ENCODE assay signal across 20 mouse cellular contexts in the genomic region with DNA sequence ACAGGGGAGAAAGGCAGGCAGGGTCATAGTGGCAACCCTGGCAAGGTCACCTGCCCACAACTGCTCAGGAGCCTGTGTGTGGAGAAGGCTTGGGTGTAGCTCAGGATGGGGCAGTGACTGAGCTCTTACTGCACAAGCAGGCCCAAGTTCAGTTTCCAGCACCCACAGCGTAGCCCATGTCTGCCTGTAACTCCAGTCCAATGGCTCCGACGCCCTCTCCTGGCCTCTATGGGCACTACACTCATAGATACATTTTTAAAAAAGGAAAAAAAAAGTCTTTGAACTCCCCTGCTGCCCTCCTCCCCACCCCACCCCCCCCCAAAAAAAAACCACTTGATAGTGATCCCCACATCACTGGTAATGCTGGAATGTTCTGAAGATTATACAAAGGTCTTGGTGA. TPM values are rescaled to one million over a fixed set of nuclear protein-coding genes. Genes with fewer than 3 reads are reported as not detected.
A peak's percentile ranks its signal among the peaks of the same experiment; 100 is the strongest.
DNase-seq lines count a peak whose midpoint lies in the region; ATAC-seq and TF ChIP-seq lines count a peak whose summit lies in the region.
"Had no signal": no experiment of that assay in that cellular context is flagged by ENCODE, and none has a peak within 500 bp of the region (broad histone marks: within the 10 kb centered on the region; RNA-seq: fewer than 3 reads in every experiment).

No protein-coding gene starts in this region.

- H3K4me3 ChIP-seq in gastrocnemius, adult 2 months, result no peak overlapping the region
- no peak overlapping the region for H3K4me3 ChIP-seq in liver, adult 2 months (ENCODE audit: insufficient read depth, low read depth, low read length)
- no peak overlapping the region for H3K4me3 ChIP-seq in ES-Bruce4 (ENCODE audit: low read depth, low read length)
- H3K4me3 ChIP-seq: heart, embryonic 10.5 days; hindbrain, embryonic 15.5 days; limb, embryonic 10.5 days; neural tube, embryonic 13.5 days had no signal

- TF ChIP-seq POLR2A in liver, adult 2 months (IDR thresholded peaks at IDR 0.05; ENCODE audit: extremely low read depth, insufficient read depth, low read length), result no peak
- TF ChIP-seq POLR2A in ES-Bruce4 (IDR thresholded peaks at IDR 0.05; ENCODE audit: insufficient read depth, low read length), result no peak

- TF ChIP-seq EP300 in ES-Bruce4 (IDR thresholded peaks at IDR 0.05; ENCODE audit: insufficient read depth, low read depth, low read length), result no peak

- no peaks in the 10 kb centered on the region for H3K27me3 ChIP-seq in liver, adult 2 months (ENCODE audit: control insufficient read depth, insufficient read depth, low read length)
- no peaks in the 10 kb centered on the region for H3K27me3 ChIP-seq in ES-Bruce4 (ENCODE audit: control insufficient read depth, insufficient read depth, low read length, poor library complexity, severe bottlenecking)
- H3K27me3 ChIP-seq: hindbrain, embryonic 15.5 days; neural tube, embryonic 13.5 days had no signal

- ATAC-seq in granulocyte monocyte progenitor cell, adult 5-6 weeks (replicated peaks; ENCODE audit: poor library complexity, severe bottlenecking), result 0 out of 2 replicates have a peak, but pooled peaks have one; percentile 18
- no peak for ATAC-seq in inflammation-experienced regulatory T-cells, adult 6 months
- ATAC-seq in cerebellum, adult (ENCODE audit: insufficient number of reproducible peaks, low FRiP score, low TSS enrichment), result no peak

- no peaks in the 10 kb centered on the region for H3K9me3 ChIP-seq in ES-Bruce4 (replicated peaks; ENCODE audit: control insufficient read depth, insufficient read depth, low read length, poor library complexity, severe bottlenecking)
- H3K9me3 ChIP-seq: G1E; heart, embryonic 10.5 days; hindbrain, embryonic 15.5 days; limb, embryonic 10.5 days; neural tube, embryonic 13.5 days had no signal

- no peak for DNase-seq in gastrocnemius, adult 2 months
- DNase-seq in gastrocnemius, postnatal 14 days, result no peak
- DNase-seq in liver, adult 2 months (ENCODE audit: extremely low read depth, low read depth, low spot score), result no peak
- DNase-seq in liver, result no peak
- DNase-seq: adrenal gland, adult 8-10 months; cerebellum, adult 18-20 months; gastrocnemius, postnatal 10 days; kidney, adult 9 months; kidney, postnatal 4 days; lung, postnatal 36 days; thymus, adult 18-20 months had no signal

- intact Hi-C loops in gastrocnemius, adult 2 months (cut with DNase I), result no loop called here
- intact Hi-C loops in gastrocnemius, postnatal 14 days (cut with DNase I; ENCODE audit: low total_unique reads), result loop anchor here (5.0 kb wide), 1 partner anchor 46 kb away; no protein-coding TSS in a partner anchor

- 79% methylated on average over 3 of the region's 3 CpGs for WGBS in liver, adult 2 months

- H3K36me3 ChIP-seq in liver, adult 2 months (ENCODE audit: control insufficient read depth, insufficient read depth, low read length), result peaks cover 14% of the 10 kb centered on the region; the same call in 1 of the 2 replicates
- H3K36me3 ChIP-seq in ES-Bruce4 (ENCODE audit: control insufficient read depth, insufficient read depth, low read length, poor library complexity, severe bottlenecking), result peaks cover 15% of the 10 kb centered on the region; the same call in 1 of the 2 replicates

- no peaks in the 10 kb centered on the region; the same call in 1 of the 2 replicates for H3K79me2 ChIP-seq in liver, adult 2 months (ENCODE audit: control insufficient read depth, insufficient read depth, low read length)

- H3K9ac ChIP-seq in liver, adult 2 months (ENCODE audit: low read depth, low read length), result no peak overlapping the region
- H3K9ac ChIP-seq in ES-Bruce4 (ENCODE audit: low read depth, poor library complexity, severe bottlenecking), result no peak overlapping the region
- H3K9ac ChIP-seq: hindbrain, embryonic 15.5 days; neural tube, embryonic 13.5 days had no signal

- peaks cover 4% of the 10 kb centered on the region; the same call in 1 of the 2 replicates for H3K4me1 ChIP-seq in liver, adult 2 months (ENCODE audit: control insufficient read depth, insufficient read depth, low read length)
- H3K4me1 ChIP-seq in ES-Bruce4 (ENCODE audit: control insufficient read depth, insufficient read depth, low read length), result no peaks in the 10 kb centered on the region
- H3K4me1 ChIP-seq: heart, embryonic 10.5 days; hindbrain, embryonic 15.5 days; limb, embryonic 10.5 days; neural tube, embryonic 13.5 days had no signal

- peak; percentile 23 for TF ChIP-seq CTCF in gastrocnemius, adult 2 months (IDR thresholded peaks at IDR 0.05)
- peak; percentile 42 for TF ChIP-seq CTCF in liver, adult 2 months (IDR thresholded peaks at IDR 0.05; ENCODE audit: low read depth, low read length)
- TF ChIP-seq CTCF in ES-Bruce4 (IDR thresholded peaks at IDR 0.05; ENCODE audit: low read depth, low read length), result peak; percentile 50

- no peak overlapping the region for H3K27ac ChIP-seq in gastrocnemius, adult 2 months
- H3K27ac ChIP-seq in liver, adult 2 months (replicated peaks; ENCODE audit: insufficient read depth, low read depth, low read length), result no peak overlapping the region
- H3K27ac ChIP-seq in ES-Bruce4 (ENCODE audit: insufficient read depth, low read length), result no peak overlapping the region
- H3K27ac ChIP-seq: heart, embryonic 10.5 days; hindbrain, embryonic 15.5 days; limb, embryonic 10.5 days; neural tube, embryonic 13.5 days had no signal

RNA-seq across cellular contexts. Expression of gene Dpp9, which starts 17.1 kb away (rescaled TPM):
- 10 to 100 TPM; 34.0 to 43.2 TPM for total RNA-seq in gastrocnemius, adult 2 months (2021)
- total RNA-seq in gastrocnemius, postnatal 14 days (2021), result 10 to 100 TPM; 20.8 to 22.0 TPM
- 10.7 and 20.1 TPM in 2 replicates for total RNA-seq in liver, adult 2 months (2014; rRNA removed)
- 55.4 and 60.3 TPM in 2 replicates for polyA plus RNA-seq in liver, adult 2 months (2012; rRNA removed)
- 20.9 and 21.1 TPM in 2 replicates for polyA plus RNA-seq in ES-Bruce4 (2011; ENCODE audit: insufficient read depth, insufficient read length, low read depth, missing spikeins)
- total RNA-seq in granulocyte monocyte progenitor cell, adult 5-6 weeks (2014; fragmentation: Nextera tagmentation), result 39.7 and 46.0 TPM in 2 replicates
- total RNA-seq in granulocyte monocyte progenitor cell, adult 5-6 weeks (2017), result 14.0 and 19.6 TPM in 2 replicates
- 10 to 100 TPM; 13.6 to 17.5 (median 14.5) TPM for polyA plus RNA-seq in inflammation-experienced regulatory T-cells, adult 6 months (2017; shearing (Covaris generic))

RNA-seq across cellular contexts. Expression of gene Mydgf, which starts 17.9 kb away (rescaled TPM):
- 10 to 100 TPM; 17.0 to 17.7 TPM for total RNA-seq in gastrocnemius, adult 2 months (2021)
- total RNA-seq in gastrocnemius, postnatal 14 days (2021), result 10 to 100 TPM; 23.4 to 26.4 TPM
- total RNA-seq in liver, adult 2 months (2014; rRNA removed), result 89.4 and 91.1 TPM in 2 replicates
- polyA plus RNA-seq in liver, adult 2 months (2012; rRNA removed), result 81.1 and 86.0 TPM in 2 replicates
- 37.4 and 48.4 TPM in 2 replicates for polyA plus RNA-seq in ES-Bruce4 (2011; ENCODE audit: insufficient read depth, insufficient read length, low read depth, missing spikeins)
- total RNA-seq in granulocyte monocyte progenitor cell, adult 5-6 weeks (2014; fragmentation: Nextera tagmentation), result 62.2 and 62.6 TPM in 2 replicates
- 51.1 and 54.4 TPM in 2 replicates for total RNA-seq in granulocyte monocyte progenitor cell, adult 5-6 weeks (2017)
- polyA plus RNA-seq in inflammation-experienced regulatory T-cells, adult 6 months (2017; shearing (Covaris generic)), result 10 to 100 TPM; 53.3 to 65.6 (median 59.5) TPM

RNA-seq across cellular contexts. Expression of gene Tnfaip8l1, which starts 39.4 kb away (rescaled TPM):
- total RNA-seq in gastrocnemius, adult 2 months (2021), result under 1 TPM; 0.25 to 0.43 TPM
- total RNA-seq in gastrocnemius, postnatal 14 days (2021), result 1 to 10 TPM; 3.5 TPM
- 16.2 and 20.9 TPM in 2 replicates for total RNA-seq in liver, adult 2 months (2014; rRNA removed)
- 21.8 and 25.5 TPM in 2 replicates for polyA plus RNA-seq in liver, adult 2 months (2012; rRNA removed)
- 1.8 and 2.5 TPM in 2 replicates for polyA plus RNA-seq in ES-Bruce4 (2011; ENCODE audit: insufficient read depth, insufficient read length, low read depth, missing spikeins)
- 1.0 and 1.1 TPM in 2 replicates for total RNA-seq in granulocyte monocyte progenitor cell, adult 5-6 weeks (2014; fragmentation: Nextera tagmentation)
- total RNA-seq in granulocyte monocyte progenitor cell, adult 5-6 weeks (2017), result 2.0 and 2.7 TPM in 2 replicates
- 10 to 100 TPM; 29.8 to 39.7 (median 37.9) TPM for polyA plus RNA-seq in inflammation-experienced regulatory T-cells, adult 6 months (2017; shearing (Covaris generic))

RNA-seq across cellular contexts. Expression of gene Fem1a, which starts 55.0 kb away (rescaled TPM):
- 100 to 1,000 TPM; 165 to 176 TPM for total RNA-seq in gastrocnemius, adult 2 months (2021)
- total RNA-seq in gastrocnemius, postnatal 14 days (2021), result 100 to 1,000 TPM; 101 to 117 TPM
- 11.5 and 12.1 TPM in 2 replicates for total RNA-seq in liver, adult 2 months (2014; rRNA removed)
- 16.6 and 18.9 TPM in 2 replicates for polyA plus RNA-seq in liver, adult 2 months (2012; rRNA removed)
- 4.9 and 5.4 TPM in 2 replicates for polyA plus RNA-seq in ES-Bruce4 (2011; ENCODE audit: insufficient read depth, insufficient read length, low read depth, missing spikeins)
- total RNA-seq in granulocyte monocyte progenitor cell, adult 5-6 weeks (2014; fragmentation: Nextera tagmentation), result 16.8 and 17.3 TPM in 2 replicates
- total RNA-seq in granulocyte monocyte progenitor cell, adult 5-6 weeks (2017), result 25.6 and 26.5 TPM in 2 replicates
- 1 to 10 TPM; 4.9 to 6.2 (median 6.1) TPM for polyA plus RNA-seq in inflammation-experienced regulatory T-cells, adult 6 months (2017; shearing (Covaris generic))
